Mouse (Mus musculus): Measurements from ENCODE around the gene Ces4a.

DNA sequence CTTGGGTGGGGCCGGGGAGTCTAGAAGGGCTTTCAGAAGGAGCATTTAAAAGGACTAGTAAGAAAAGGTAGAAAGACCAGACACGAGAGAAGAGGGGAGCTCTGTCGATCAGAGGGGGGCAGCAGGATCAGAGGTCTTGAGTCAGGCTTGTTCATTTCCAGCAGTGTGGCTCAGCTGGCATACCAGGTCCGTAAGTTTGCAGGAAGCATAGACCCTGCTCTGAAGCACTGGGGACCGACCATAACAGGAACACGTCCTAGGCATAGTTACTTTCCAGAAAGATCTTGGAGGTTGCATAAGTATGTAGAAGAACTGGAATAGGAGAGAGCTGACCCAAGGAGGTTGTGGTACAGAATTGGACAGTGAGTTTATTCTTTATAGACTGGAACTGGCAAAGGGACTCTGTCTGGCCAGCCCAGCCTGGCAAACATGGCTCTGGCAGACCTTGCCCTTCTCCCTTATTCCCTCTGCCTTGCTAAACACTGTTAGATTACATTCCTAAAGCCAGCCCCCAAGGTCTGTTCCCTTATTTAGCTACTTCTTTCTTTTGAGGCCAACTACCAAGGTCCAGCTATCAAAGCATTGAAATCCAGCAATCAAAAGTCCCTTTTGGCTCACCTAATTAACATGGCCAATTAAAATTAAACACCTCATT lies 23.6 kb downstream of the Ces4a start:
- TF ChIP-seq POLR2A (IDR thresholded peaks at IDR 0.05; ENCODE audit: borderline replicate concordance, insufficient read depth, low read length), result no peak
- no peak for TF ChIP-seq CTCF (IDR thresholded peaks at IDR 0.05; ENCODE audit: borderline replicate concordance, insufficient read depth, low read depth, low read length)
